Mouse (Mus musculus): ENCODE measurements around the gene Poldip3. TPM values are rescaled to one million over a fixed set of nuclear protein-coding genes. Genes with fewer than 3 reads are reported as not detected.

Gene Poldip3
- polyA plus RNA-seq, 1 experiment from 2014 or later = 163 TPM

DNA sequence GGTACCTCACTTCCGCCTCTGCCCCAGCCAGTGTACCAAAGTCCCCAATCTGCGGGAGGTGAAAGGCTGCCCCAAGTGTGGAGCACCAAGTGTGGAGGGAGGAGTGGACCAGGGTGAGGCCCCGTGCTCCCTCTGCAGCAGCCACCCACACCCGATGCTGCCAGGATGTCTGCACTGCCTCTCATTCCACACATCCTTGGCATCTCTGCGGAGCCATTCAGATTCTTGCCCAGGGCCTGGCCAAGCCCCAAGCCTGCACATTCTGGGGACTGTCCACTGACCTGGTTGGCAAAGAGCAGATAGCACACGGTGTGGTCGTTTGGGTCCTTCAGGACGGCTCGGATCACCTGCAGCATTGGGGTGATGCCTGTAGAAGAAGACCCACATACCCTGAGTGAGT lies 10.6 kb upstream of the Poldip3 start:
- Histone ChIP-seq H3K9ac (ENCODE audit: low read depth, low read length) (no peak overlapping the region), H3K27ac (ENCODE audit: low read depth, low read length) (no peak overlapping the region), H3K9me3 (ENCODE audit: control insufficient read depth, low read length) (no peaks in the 10 kb centered on the region), H3K4me1 (replicated peaks; ENCODE audit: control insufficient read depth, insufficient read depth, low read length) (0 out of 2 replicates have a peak, but pooled peaks cover 2% of the 10 kb centered on the region), H3K27me3 (ENCODE audit: control insufficient read depth, insufficient read depth, low read length) (no peaks in the 10 kb centered on the region), H3K4me2 (replicated peaks; ENCODE audit: low read depth, low read length) (no peak overlapping the region), H3K36me3 (ENCODE audit: control insufficient read depth, insufficient read depth, low read length) (0 out of 2 replicates have a peak, but pooled peaks cover 9% of the 10 kb centered on the region), H3K4me3 (ENCODE audit: low read depth, low read length) (no peak overlapping the region)
- WGBS = over 99% methylated on average over 9 of the region's 9 CpGs
- ATAC-seq (ENCODE audit: low FRiP score) = no peak
- no peak for DNase-seq (ENCODE audit: low spot score)

DNA sequence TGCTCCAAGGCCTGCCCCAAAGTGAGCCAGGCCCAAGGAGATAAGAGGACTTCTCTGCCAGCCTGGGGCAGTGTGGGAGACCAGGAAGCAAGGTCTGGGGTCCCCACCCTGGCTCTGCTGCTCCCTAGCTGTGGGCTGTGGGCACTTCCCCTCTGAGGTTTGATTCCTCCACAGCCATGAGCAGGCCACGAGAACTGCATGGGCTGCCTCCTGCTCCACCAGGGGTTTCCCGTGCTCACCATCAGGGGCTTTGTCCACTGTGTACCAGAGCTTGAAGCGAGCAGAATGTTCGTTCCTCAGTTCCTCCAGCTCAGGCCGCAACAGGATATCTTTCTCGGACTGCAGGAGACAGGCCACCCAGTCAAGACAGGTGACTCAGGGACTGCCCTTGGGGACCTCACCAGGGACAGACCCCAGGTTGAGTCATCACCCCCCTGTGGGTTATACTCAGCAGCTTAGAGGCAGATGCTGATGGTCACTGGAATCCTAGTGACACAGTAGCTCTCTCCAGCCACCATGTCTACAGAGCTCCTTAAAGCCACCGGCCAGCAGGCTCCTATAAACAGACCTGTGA lies 9.5 kb upstream of the Poldip3 start:
- Histone ChIP-seq H3K9ac (ENCODE audit: low read depth, low read length) (no peak overlapping the region), H3K36me3 (ENCODE audit: control insufficient read depth, insufficient read depth, low read length) (0 out of 2 replicates have a peak, but pooled peaks cover 9% of the 10 kb centered on the region), H3K4me3 (ENCODE audit: low read depth, low read length) (no peak overlapping the region), H3K4me1 (replicated peaks; ENCODE audit: control insufficient read depth, insufficient read depth, low read length) (0 out of 2 replicates have a peak, but pooled peaks cover 2% of the 10 kb centered on the region), H3K27me3 (ENCODE audit: control insufficient read depth, insufficient read depth, low read length) (no peaks in the 10 kb centered on the region), H3K27ac (ENCODE audit: low read depth, low read length) (no peak overlapping the region), H3K9me3 (ENCODE audit: control insufficient read depth, low read length) (no peaks in the 10 kb centered on the region), H3K4me2 (replicated peaks; ENCODE audit: low read depth, low read length) (no peak overlapping the region)
- ATAC-seq (ENCODE audit: low FRiP score) = no peak
- WGBS = 94% methylated on average over 7 of the region's 7 CpGs
- DNase-seq (ENCODE audit: low spot score) = no peak

DNA sequence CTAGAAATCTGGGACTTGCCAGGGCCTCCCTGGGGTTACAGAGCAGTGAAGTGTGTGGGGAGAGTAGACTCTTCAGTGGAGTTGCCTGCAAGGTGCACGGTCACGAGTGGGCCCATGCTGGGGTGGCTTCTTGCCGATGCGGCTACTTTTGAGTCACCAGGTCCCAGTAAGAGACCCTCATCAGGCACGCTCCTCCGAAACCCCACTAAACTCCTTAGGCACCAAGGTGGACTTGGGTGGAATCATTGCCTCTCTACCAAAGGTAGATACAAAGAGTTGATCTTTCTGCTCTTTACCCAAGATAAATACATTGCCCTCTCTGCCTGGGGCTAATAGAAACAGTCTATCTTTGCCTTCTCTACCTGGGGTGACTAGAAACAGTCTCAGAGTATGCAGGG lies 8.5 kb upstream of the Poldip3 start:
- Histone ChIP-seq H3K4me1 (replicated peaks; ENCODE audit: control insufficient read depth, insufficient read depth, low read length) (0 out of 2 replicates have a peak, but pooled peaks cover 2% of the 10 kb centered on the region), H3K27ac (ENCODE audit: low read depth, low read length) (no peak overlapping the region), H3K36me3 (ENCODE audit: control insufficient read depth, insufficient read depth, low read length) (0 out of 2 replicates have a peak, but pooled peaks cover 9% of the 10 kb centered on the region), H3K9me3 (ENCODE audit: control insufficient read depth, low read length) (no peaks in the 10 kb centered on the region), H3K9ac (ENCODE audit: low read depth, low read length) (no peak overlapping the region), H3K27me3 (ENCODE audit: control insufficient read depth, insufficient read depth, low read length) (no peaks in the 10 kb centered on the region), H3K4me3 (ENCODE audit: low read depth, low read length) (no peak overlapping the region), H3K4me2 (replicated peaks; ENCODE audit: low read depth, low read length) (no peak overlapping the region)
- DNase-seq (ENCODE audit: low spot score) (no peak), ATAC-seq (ENCODE audit: low FRiP score) (no peak)
- WGBS = 98% methylated on average over 6 of the region's 6 CpGs

DNA sequence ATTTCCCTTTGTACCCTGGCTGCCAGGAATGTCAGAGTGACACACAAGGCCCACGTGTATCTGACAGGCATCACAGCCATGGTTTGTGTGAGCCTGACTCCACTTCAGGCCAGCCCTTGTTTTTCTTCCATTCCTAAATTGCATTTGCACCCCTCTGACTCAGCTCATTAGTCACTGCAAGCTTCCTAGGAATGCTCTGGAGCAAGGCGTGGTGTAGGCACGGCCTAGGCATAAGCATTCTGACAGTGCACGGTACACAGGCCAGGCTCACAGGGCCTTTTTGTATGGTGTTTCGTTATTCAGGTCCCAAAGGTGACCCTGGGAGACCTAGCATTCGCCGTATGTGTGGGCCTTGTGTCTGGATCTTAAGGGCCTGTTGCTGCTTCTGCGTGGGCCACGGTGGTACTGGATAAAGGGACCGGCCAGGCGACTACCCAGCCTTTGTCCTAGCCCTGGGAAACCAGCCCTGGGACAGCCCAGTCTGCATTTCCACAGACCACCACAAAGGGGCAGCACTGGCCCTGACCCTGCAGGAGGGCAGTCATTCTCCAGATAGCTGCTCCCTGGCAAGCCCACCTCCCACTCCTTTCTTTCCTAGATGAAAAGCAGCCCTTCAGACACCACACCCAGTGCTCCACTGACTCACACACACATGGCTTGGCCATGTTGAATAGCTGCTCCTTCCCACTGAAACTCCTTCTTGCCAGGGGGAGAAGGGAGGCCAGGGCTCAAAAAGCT lies 7.9 kb upstream of the Poldip3 start:
- Histone ChIP-seq H3K9ac (ENCODE audit: low read depth, low read length) (no peak overlapping the region), H3K27me3 (ENCODE audit: control insufficient read depth, insufficient read depth, low read length) (no peaks in the 10 kb centered on the region), H3K9me3 (ENCODE audit: control insufficient read depth, low read length) (no peaks in the 10 kb centered on the region), H3K27ac (ENCODE audit: low read depth, low read length) (no peak overlapping the region), H3K4me1 (replicated peaks; ENCODE audit: control insufficient read depth, insufficient read depth, low read length) (0 out of 2 replicates have a peak, but pooled peaks cover 2% of the 10 kb centered on the region), H3K4me3 (ENCODE audit: low read depth, low read length) (no peak overlapping the region), H3K4me2 (replicated peaks; ENCODE audit: low read depth, low read length) (no peak overlapping the region), H3K36me3 (ENCODE audit: control insufficient read depth, insufficient read depth, low read length) (0 out of 2 replicates have a peak, but pooled peaks cover 9% of the 10 kb centered on the region)
- no peak for ATAC-seq (ENCODE audit: low FRiP score)
- DNase-seq (ENCODE audit: low spot score) = peak; percentile 70
- WGBS = 76% methylated on average over 11 of the region's 11 CpGs

DNA sequence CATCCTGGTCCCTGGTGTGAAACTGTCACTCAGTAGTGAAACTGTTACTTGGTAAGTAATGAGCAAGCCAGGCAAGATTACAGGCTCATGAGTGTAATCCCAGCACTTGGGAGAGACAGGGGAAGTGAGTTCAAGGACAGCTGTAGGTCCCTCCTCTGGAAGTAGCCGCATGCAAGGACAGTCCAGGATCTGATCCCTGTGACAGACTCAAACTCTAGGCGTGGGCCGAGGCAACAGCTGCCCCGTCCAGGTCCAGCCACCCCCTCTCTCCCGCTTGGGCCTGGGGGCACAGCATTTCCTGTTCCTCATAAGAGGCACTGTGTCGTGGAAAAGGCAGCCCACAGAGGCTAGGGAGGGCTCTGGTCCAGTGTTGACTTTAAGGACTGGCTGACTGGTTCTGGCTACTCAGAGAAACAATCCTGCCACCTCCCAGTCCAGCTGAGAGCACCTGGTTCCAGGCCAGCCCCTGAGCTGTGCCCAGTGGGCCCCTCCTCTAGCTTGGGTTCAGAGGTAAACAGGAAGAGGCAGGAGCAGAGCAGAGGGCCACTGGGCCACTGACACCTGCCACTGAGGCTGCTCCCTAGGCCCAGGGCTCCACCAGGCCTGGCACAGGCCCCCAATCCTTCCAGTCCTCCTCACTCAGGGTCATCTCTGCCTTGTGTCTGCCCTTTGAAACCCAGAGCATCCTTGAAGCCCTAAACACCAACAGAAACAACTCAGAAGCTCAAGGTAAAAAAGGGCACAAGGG lies 6.7 kb upstream of the Poldip3 start:
- Histone ChIP-seq H3K27me3 (ENCODE audit: control insufficient read depth, insufficient read depth, low read length) (no peaks in the 10 kb centered on the region), H3K4me3 (ENCODE audit: low read depth, low read length) (no peak overlapping the region), H3K9ac (ENCODE audit: low read depth, low read length) (no peak overlapping the region), H3K36me3 (ENCODE audit: control insufficient read depth, insufficient read depth, low read length) (0 out of 2 replicates have a peak, but pooled peaks cover 9% of the 10 kb centered on the region), H3K4me1 (replicated peaks; ENCODE audit: control insufficient read depth, insufficient read depth, low read length) (no peaks in the 10 kb centered on the region), H3K27ac (ENCODE audit: low read depth, low read length) (no peak overlapping the region), H3K4me2 (replicated peaks; ENCODE audit: low read depth, low read length) (no peak overlapping the region), H3K9me3 (ENCODE audit: control insufficient read depth, low read length) (no peaks in the 10 kb centered on the region)
- DNase-seq (ENCODE audit: low spot score) = no peak
- WGBS = 83% methylated on average over 6 of the region's 6 CpGs
- no peak for ATAC-seq (ENCODE audit: low FRiP score)

DNA sequence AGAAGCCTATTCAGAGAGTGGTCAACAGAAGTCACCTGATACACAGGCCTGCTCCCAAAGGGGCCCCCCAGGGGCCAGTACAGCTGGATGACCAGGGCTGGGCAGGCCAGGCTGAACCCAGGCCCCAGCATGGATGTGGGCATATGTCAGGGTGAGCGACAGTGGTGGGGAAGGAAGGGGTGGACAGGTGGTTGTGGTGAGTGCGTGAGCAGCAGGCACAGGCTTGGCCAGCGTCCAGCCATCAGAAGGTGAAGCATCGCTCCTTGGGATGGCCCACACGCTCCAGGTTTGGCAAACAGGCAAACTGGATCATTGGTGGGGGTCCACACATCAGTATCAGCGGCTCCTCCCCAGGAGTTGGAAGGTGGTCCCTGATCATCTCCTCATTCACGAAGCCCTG lies 5.1 kb upstream of the Poldip3 start:
- Histone ChIP-seq H3K36me3 (ENCODE audit: control insufficient read depth, insufficient read depth, low read length) (0 out of 2 replicates have a peak, but pooled peaks cover 9% of the 10 kb centered on the region), H3K9me3 (ENCODE audit: control insufficient read depth, low read length) (no peaks in the 10 kb centered on the region), H3K9ac (ENCODE audit: low read depth, low read length) (no peak overlapping the region), H3K27me3 (ENCODE audit: control insufficient read depth, insufficient read depth, low read length) (no peaks in the 10 kb centered on the region), H3K4me1 (replicated peaks; ENCODE audit: control insufficient read depth, insufficient read depth, low read length) (no peaks in the 10 kb centered on the region), H3K4me3 (ENCODE audit: low read depth, low read length) (no peak overlapping the region), H3K4me2 (replicated peaks; ENCODE audit: low read depth, low read length) (no peak overlapping the region), H3K27ac (ENCODE audit: low read depth, low read length) (no peak overlapping the region)
- no peak for ATAC-seq (ENCODE audit: low FRiP score)
- WGBS = 92% methylated on average over 7 of the region's 7 CpGs
- DNase-seq (ENCODE audit: low spot score) = no peak

DNA sequence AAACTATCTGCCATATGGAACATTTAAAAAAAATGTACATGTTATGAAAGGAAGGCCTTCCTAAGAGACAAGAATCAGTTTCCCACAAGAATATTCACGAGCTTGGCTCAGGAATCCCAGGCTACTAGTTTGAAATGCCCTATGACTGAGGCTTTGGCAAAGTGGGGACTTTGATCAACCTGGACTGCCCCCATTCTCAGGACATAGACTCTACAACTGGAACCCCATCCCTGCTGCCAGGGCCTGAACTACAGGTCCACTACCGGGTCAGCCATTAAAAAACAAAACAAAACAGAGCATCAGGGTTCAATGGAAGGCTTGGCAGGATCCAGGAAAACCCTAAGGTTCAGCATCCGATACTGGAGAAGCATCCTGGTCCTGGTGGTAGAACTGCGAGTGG lies 1.5 kb upstream of the Poldip3 start:
- no peaks in the 10 kb centered on the region for H3K27me3 ChIP-seq (ENCODE audit: control insufficient read depth, insufficient read depth, low read length)
- ATAC-seq (ENCODE audit: low FRiP score) = no peak
- no peak for DNase-seq (ENCODE audit: low spot score)
- no peak overlapping the region for H3K4me3 ChIP-seq (ENCODE audit: low read depth, low read length)
- no peak overlapping the region for H3K9ac ChIP-seq (ENCODE audit: low read depth, low read length)
- H3K27ac ChIP-seq (ENCODE audit: low read depth, low read length) = no peak overlapping the region
- WGBS = 90% methylated on average over 4 of the region's 4 CpGs
- no peaks in the 10 kb centered on the region for H3K9me3 ChIP-seq (ENCODE audit: control insufficient read depth, low read length)
- no peaks in the 10 kb centered on the region for H3K4me1 ChIP-seq (replicated peaks; ENCODE audit: control insufficient read depth, insufficient read depth, low read length)
- no peak overlapping the region for H3K4me2 ChIP-seq (replicated peaks; ENCODE audit: low read depth, low read length)
- no peaks in the 10 kb centered on the region; the same call in 1 of the 2 replicates for H3K36me3 ChIP-seq (ENCODE audit: control insufficient read depth, insufficient read depth, low read length)

DNA sequence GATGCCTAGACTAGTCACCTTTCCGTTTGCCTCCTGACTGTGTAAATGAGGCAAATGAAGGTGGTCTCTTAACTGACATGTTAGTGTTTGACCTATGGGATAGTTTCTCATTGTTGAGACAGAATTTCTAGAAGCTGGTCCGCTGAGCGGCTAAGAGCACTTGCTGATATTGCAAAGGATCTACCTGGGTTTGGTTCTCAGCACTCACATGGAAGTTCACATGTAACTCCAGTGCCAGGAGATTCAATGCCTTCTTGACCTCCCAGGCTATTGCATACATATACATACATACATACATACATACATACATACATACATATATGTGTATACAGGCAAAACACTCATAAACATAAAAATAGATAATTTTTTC lies 874 bp upstream of the Poldip3 start:
- Histone ChIP-seq H3K27ac (ENCODE audit: low read depth, low read length) (peak overlapping the region; percentile 94), H3K36me3 (ENCODE audit: control insufficient read depth, insufficient read depth, low read length) (no peaks in the 10 kb centered on the region; the same call in 1 of the 2 replicates), H3K27me3 (ENCODE audit: control insufficient read depth, insufficient read depth, low read length) (no peaks in the 10 kb centered on the region), H3K4me3 (ENCODE audit: low read depth, low read length) (no peak overlapping the region), H3K4me2 (replicated peaks; ENCODE audit: low read depth, low read length) (peak overlapping the region; percentile 26), H3K9ac (ENCODE audit: low read depth, low read length) (no peak overlapping the region), H3K9me3 (ENCODE audit: control insufficient read depth, low read length) (no peaks in the 10 kb centered on the region), H3K4me1 (replicated peaks; ENCODE audit: control insufficient read depth, insufficient read depth, low read length) (no peaks in the 10 kb centered on the region)
- 31% methylated on average over 3 of the region's 3 CpGs for WGBS
- DNase-seq (ENCODE audit: low spot score) = no peak
- ATAC-seq (ENCODE audit: low FRiP score) = no peak
